Mouse (Mus musculus): ENCODE data around the gene Mertk. TPM values are rescaled to one million over a fixed set of nuclear protein-coding genes. Genes with fewer than 3 reads are reported as not detected.

Mertk gene
- polyA plus RNA-seq, 1 experiment from 2014 or later, result 6.5 TPM

- Histone ChIP-seq H3K27me3 (no peaks in the 10 kb centered on the region), H3K9me3 (replicated peaks) (no peaks in the 10 kb centered on the region), H3K27ac (no peak overlapping the region), H3K9ac (no peak overlapping the region), H3K4me1 (peaks cover 10% of the 10 kb centered on the region; the same call in 1 of the 2 replicates), H3K36me3 (no peaks in the 10 kb centered on the region), H3K4me2 (replicated peaks) (no peak overlapping the region), H3K4me3 (no peak overlapping the region)
- ATAC-seq (ENCODE audit: low FRiP score), result no peak
- 74% methylated on average over 8 of the region's 8 CpGs for WGBS
These were observed 48.8 kb downstream of the Mertk start for GRCm38 (mm10) chr2:128747433-128748028.

DNA sequence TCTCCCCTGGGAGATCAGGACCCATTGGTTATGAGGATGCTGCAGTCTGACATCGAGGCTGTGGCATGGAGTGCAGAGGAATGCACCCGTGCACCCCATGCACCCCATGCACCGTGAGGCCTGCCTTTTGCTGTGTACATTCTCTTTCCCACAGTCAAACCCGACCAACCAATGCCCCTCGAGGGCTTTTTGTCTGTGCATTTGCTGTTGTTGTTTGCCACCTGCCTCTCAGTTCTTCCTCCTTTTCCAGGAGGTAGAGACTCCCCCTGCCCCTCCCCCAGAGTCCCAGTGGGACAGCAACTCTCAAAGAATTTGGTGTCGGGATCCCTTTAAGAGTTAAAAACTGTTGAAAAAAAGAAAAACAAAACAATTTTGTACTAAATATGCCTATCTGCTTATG is 49.4 kb downstream of the Mertk start:
- Histone ChIP-seq H3K9me3 (replicated peaks) (no peaks in the 10 kb centered on the region), H3K4me3 (no peak overlapping the region), H3K4me2 (replicated peaks) (no peak overlapping the region), H3K9ac (no peak overlapping the region), H3K4me1 (peaks cover 10% of the 10 kb centered on the region; the same call in 1 of the 2 replicates), H3K27me3 (no peaks in the 10 kb centered on the region), H3K27ac (no peak overlapping the region), H3K36me3 (no peaks in the 10 kb centered on the region)
- 73% methylated on average over 6 of the region's 6 CpGs for WGBS
- no peak for ATAC-seq (ENCODE audit: low FRiP score)

- 0 out of 2 replicates have a peak, but pooled peaks cover 7% of the 10 kb centered on the region for H3K4me1 ChIP-seq
- H3K27ac ChIP-seq, result no peak overlapping the region
- WGBS, result 87% methylated on average over 6 of the region's 6 CpGs
- no peaks in the 10 kb centered on the region for H3K36me3 ChIP-seq
- H3K27me3 ChIP-seq, result no peaks in the 10 kb centered on the region
- no peak overlapping the region for H3K4me3 ChIP-seq
- no peak for ATAC-seq (ENCODE audit: low FRiP score)
- no peak overlapping the region for H3K4me2 ChIP-seq (replicated peaks)
- H3K9me3 ChIP-seq (replicated peaks), result no peaks in the 10 kb centered on the region
- no peak overlapping the region for H3K9ac ChIP-seq
These were observed 52.3 kb downstream of the Mertk start for GRCm38 (mm10) chr2:128751030-128751429.

DNA sequence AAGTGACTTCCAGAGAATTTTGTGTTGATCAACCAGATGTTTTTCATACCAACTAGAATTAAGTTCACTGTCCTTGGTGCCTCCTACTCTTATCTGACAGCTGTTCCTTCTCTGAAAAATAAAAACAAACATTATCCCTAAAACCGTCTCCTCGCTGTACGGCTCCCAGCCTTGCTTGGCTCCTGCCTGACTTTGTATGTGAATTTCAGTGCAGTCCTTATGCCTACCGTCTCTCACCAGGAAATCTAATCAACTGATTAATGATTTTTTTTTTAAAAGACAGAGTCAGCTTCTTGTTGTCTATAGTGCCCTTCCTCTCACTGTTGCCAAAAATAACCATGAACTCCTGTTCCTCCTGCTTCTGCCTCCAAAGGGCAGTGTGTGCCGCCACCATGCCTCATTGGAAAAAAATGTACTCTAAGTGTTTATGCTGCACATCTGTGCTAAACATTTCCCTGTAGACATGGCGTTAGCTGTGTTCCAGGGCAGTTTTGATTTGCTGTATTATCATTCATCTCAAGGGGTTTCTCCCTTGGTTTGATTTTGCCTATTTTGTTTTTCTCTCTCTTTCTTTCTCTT is 54.6 kb downstream of the Mertk start:
- Histone ChIP-seq H3K4me2 (replicated peaks) (no peak overlapping the region), H3K9ac (no peak overlapping the region), H3K4me1 (no peaks in the 10 kb centered on the region), H3K27ac (no peak overlapping the region), H3K9me3 (replicated peaks) (no peaks in the 10 kb centered on the region), H3K36me3 (no peaks in the 10 kb centered on the region), H3K27me3 (no peaks in the 10 kb centered on the region), H3K4me3 (no peak overlapping the region)
- 79% methylated on average over 6 of the region's 6 CpGs for WGBS
- no peak for ATAC-seq (ENCODE audit: low FRiP score)

DNA sequence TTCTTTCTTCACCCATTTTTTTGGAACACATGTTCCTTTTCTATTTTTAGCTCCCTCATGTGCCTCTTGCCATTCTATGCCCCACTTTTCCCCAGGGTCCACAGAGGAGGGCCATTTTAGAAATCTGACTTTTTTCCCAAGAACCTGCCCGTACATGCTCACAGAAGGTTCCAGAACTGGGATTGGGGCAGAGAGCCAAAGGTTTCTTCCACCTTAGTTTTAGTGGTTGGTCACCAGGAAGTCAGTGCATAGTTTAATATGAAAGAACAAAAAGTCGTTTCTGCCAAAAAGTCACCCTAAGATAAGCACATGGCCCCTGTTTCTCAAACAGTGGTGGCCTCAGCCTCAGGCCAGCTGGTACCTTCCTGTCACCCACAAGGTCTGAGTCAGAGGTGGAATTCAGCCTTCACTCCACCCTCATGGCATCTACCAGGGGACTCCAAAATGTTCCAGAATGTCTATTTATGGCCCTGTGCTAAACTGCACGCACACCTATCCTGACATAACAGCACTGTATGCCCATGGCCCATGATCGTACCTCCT is 56.5 kb downstream of the Mertk start:
- WGBS, result 92% methylated on average over 4 of the region's 4 CpGs
- Histone ChIP-seq H3K4me2 (replicated peaks) (no peak overlapping the region), H3K4me3 (no peak overlapping the region), H3K27ac (no peak overlapping the region), H3K4me1 (no peaks in the 10 kb centered on the region), H3K9ac (no peak overlapping the region), H3K9me3 (replicated peaks) (no peaks in the 10 kb centered on the region), H3K36me3 (no peaks in the 10 kb centered on the region), H3K27me3 (no peaks in the 10 kb centered on the region)
- no peak for ATAC-seq (ENCODE audit: low FRiP score)

DNA sequence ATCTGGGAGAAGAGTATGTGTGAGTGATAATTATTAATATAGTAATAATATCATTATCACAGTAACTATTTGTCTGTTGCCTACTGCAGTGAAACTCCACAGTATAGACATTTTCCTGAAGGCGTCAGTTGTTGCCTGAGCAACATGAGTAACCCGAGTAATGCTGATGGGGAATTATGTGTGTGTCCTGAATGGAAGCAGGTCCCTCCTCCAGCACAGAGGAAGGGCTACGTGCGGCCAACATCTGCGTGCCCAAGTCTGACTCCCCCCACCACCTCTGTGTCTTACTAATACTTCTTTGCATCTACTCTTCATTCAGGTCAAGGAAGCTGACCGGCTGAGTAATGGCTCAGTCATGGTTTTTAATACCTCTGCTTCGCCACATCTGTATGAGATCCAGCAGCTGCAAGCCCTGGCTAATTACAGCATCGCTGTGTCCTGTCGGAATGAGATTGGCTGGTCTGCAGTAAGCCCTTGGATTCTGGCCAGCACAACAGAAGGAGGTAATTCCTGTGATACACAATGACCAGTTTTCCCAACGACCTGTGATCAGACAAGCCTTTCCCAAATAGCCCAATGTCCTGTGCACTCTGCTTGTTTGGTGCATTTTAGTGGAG is 60.1 kb downstream of the Mertk start:
- no peak overlapping the region for H3K27ac ChIP-seq
- H3K4me2 ChIP-seq (replicated peaks), result no peak overlapping the region

GRCm38 (mm10) chr2:128762008-128762407 is 63.3 kb downstream of the Mertk start:
- Histone ChIP-seq H3K9me3 (replicated peaks) (no peaks in the 10 kb centered on the region), H3K27me3 (no peaks in the 10 kb centered on the region), H3K4me3 (no peak overlapping the region), H3K9ac (no peak overlapping the region), H3K36me3 (no peaks in the 10 kb centered on the region), H3K4me1 (no peaks in the 10 kb centered on the region), H3K4me2 (replicated peaks) (no peak overlapping the region), H3K27ac (no peak overlapping the region)
- WGBS, result 92% methylated on average over 9 of the region's 9 CpGs
- ATAC-seq (ENCODE audit: low FRiP score), result no peak

More for the DNA sequence above, 60.1 kb downstream of the Mertk start:
- Histone ChIP-seq H3K9me3 (replicated peaks) (no peaks in the 10 kb centered on the region), H3K9ac (no peak overlapping the region), H3K4me1 (no peaks in the 10 kb centered on the region), H3K36me3 (no peaks in the 10 kb centered on the region), H3K4me3 (no peak overlapping the region), H3K27me3 (no peaks in the 10 kb centered on the region)
- whole genome bisulfite sequencing, result 63% methylated on average over 10 of the region's 10 CpGs
- ATAC-seq (ENCODE audit: low FRiP score), result no peak

GRCm38 (mm10) chr2:128765787-128766186 is 67.0 kb downstream of the Mertk start:
- Histone ChIP-seq H3K9me3 (replicated peaks) (no peaks in the 10 kb centered on the region), H3K4me1 (no peaks in the 10 kb centered on the region), H3K4me3 (no peak overlapping the region), H3K27me3 (no peaks in the 10 kb centered on the region), H3K27ac (no peak overlapping the region), H3K4me2 (replicated peaks) (no peak overlapping the region), H3K9ac (no peak overlapping the region), H3K36me3 (no peaks in the 10 kb centered on the region)
- no peak for ATAC-seq (ENCODE audit: low FRiP score)
- 100% methylated on average over 1 of the region's 1 CpGs for WGBS

DNA sequence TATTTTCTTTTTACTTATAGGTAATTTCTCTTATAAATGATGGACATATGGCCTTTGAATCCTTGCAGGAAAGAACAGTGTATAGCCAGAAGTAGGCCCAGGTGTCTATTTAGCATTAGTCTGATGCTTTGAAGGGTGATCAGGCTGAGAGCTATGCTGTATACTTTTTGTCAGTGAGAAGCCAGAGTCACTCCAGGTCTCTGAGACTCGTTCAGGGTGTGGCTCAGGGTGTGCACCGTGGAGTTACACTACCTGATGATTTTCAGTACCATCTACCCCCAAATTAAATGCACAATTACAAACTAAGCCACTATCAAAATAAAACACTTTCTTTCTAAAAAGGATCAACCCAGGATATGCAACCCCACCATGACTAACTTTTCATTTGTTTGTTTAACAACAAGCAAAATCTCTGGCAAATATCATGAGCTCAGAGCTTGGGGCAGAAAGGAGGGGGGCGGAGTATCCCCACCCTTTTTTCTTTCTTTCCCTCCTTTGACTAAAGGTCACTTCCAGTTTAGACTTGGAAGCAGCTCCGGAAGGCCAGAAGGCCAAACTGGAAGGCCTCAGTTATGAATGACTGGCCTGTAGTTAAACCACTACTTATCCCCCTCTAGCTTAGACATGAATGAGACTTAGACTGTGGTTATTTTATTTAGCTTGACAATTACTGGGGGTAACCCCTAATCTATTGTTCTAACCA is 69.9 kb downstream of the Mertk start:
- WGBS, result 76% methylated on average over 4 of the region's 4 CpGs
- no peaks in the 10 kb centered on the region for H3K4me1 ChIP-seq
- no peaks in the 10 kb centered on the region for H3K36me3 ChIP-seq
- no peak overlapping the region for H3K4me2 ChIP-seq (replicated peaks)
- no peaks in the 10 kb centered on the region for H3K9me3 ChIP-seq (replicated peaks)
- no peak for ATAC-seq (ENCODE audit: low FRiP score)
- H3K4me3 ChIP-seq, result no peak overlapping the region
- no peak overlapping the region for H3K9ac ChIP-seq
- no peaks in the 10 kb centered on the region for H3K27me3 ChIP-seq
- H3K27ac ChIP-seq, result no peak overlapping the region

- WGBS, result 92% methylated on average over 6 of the region's 6 CpGs
- no peaks in the 10 kb centered on the region for H3K4me1 ChIP-seq
These were observed 71.8 kb downstream of the Mertk start for GRCm38 (mm10) chr2:128770557-128770956.

GRCm38 (mm10) chr2:128771048-128771447 is 72.3 kb downstream of the Mertk start:
- no peak overlapping the region for H3K4me3 ChIP-seq
- WGBS, result 91% methylated on average over 4 of the region's 4 CpGs
- no peaks in the 10 kb centered on the region for H3K36me3 ChIP-seq
- H3K9me3 ChIP-seq (replicated peaks), result no peaks in the 10 kb centered on the region
- ATAC-seq (ENCODE audit: low FRiP score), result no peak
- H3K4me2 ChIP-seq (replicated peaks), result no peak overlapping the region
- H3K4me1 ChIP-seq, result no peaks in the 10 kb centered on the region
- H3K27me3 ChIP-seq, result no peaks in the 10 kb centered on the region
- no peak overlapping the region for H3K9ac ChIP-seq
- no peak overlapping the region for H3K27ac ChIP-seq

More at GRCm38 (mm10) chr2:128770557-128770956, 71.8 kb downstream of the Mertk start:
- no peak for ATAC-seq (ENCODE audit: low FRiP score)
- H3K4me2 ChIP-seq (replicated peaks), result no peak overlapping the region
- H3K36me3 ChIP-seq, result no peaks in the 10 kb centered on the region
- H3K4me3 ChIP-seq, result no peak overlapping the region
- H3K9me3 ChIP-seq (replicated peaks), result no peaks in the 10 kb centered on the region
- H3K27me3 ChIP-seq, result no peaks in the 10 kb centered on the region
- no peak overlapping the region for H3K9ac ChIP-seq
- H3K27ac ChIP-seq, result no peak overlapping the region

DNA sequence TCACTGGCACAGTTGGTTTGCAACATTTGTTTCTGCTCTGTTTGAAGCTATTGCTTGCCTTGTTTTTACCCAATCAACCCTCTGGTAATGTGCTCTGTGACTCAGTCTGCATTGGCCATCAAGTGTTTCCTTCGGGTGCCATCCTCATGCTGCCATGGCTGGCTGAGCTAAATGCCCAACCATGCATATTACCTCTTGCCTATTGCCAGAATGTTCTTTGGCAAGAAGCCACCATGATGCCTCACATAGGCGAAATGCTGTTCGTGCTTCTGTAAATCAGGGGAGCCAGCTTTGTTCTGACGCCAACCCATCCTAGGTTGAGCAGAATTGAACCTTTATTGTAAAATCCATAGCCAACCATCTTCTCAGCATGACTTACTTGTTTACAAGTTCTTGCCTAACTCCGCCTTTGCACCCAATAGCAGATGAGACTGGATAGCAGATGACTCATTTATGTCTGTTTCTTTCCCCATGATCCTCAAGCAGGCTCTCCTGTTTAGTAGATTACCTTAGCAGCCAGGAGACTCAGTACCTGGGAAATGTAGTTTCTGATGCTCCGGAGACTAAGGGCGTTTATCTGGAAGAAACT is 73.1 kb downstream of the Mertk start:
- Histone ChIP-seq H3K9ac (no peak overlapping the region), H3K27ac (no peak overlapping the region), H3K4me2 (replicated peaks) (no peak overlapping the region), H3K4me3 (no peak overlapping the region), H3K36me3 (no peaks in the 10 kb centered on the region), H3K27me3 (no peaks in the 10 kb centered on the region), H3K4me1 (no peaks in the 10 kb centered on the region), H3K9me3 (replicated peaks) (no peaks in the 10 kb centered on the region)
- 93% methylated on average over 7 of the region's 7 CpGs for WGBS
- no peak for ATAC-seq (ENCODE audit: low FRiP score)
